Mouse (Mus musculus): ENCODE measurements around the gene Rnf157.

DNA sequence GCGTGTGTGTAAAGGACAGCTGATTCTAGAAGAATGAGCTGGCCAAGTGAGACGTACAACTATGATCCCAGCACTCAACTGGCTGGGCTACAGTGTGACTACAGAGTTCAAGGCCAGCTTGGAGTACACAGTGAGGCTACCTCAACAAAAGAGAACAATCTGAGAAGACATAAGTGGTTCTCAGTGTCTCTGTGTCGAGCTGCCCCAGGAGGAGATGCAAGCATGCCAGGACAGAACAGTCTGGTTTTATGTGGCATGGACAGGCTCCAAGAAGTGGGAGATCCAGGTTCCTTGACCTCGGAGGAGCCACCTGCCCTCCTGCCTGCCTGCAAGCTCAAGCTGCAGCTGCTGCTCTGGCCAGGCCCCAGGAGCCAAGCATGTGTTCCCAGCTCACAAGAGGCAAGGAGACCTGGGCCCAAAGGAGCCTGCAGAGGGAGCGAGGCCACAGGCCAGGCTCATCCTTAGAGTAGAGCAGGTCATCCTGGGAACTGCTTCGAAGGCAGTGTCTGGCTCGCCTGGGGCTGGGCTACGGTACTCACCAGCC is 116.6 kb downstream of the Rnf157 start:
- TF ChIP-seq CTCF (IDR thresholded peaks at IDR 0.05; ENCODE audit: extremely low read depth, insufficient read depth, low read length) (no peak), POLR2A (IDR thresholded peaks at IDR 0.05; ENCODE audit: extremely low read depth, insufficient read depth, low read length) (no peak)

Data from cortical plate, adult 2 months (tissue).